Mouse (Mus musculus) layer of hippocampus, postnatal 10 days (tissue): Measurements from ENCODE around the gene Cad. TPM values are rescaled to one million over a fixed set of nuclear protein-coding genes. Genes with fewer than 3 reads are reported as not detected.
"Not testable (repeated sequence)": the region's sequence is repeated elsewhere in the genome, so short reads cannot be mapped to it uniquely, and the experiment has no call there.

Source experiments
- DNase-seq, 2 experiments: peaks; one replicate each; pipeline ENCODE4 v3.0.0; 2021; ENCODE audit warnings: low spot score in 2 of 2
- long read RNA-seq: library from polyadenylated mRNA; stranded (forward); transcript quantifications from one replicate; pipeline ENCODE4 v2.0.0, GENCODE M21; 2023
- total RNA-seq, 2 experiments: library from RNA; stranded (reverse); gene quantifications; 2 replicates each; pipeline ENCODE4 v1.2.3; 2021

Gene Cad
- total RNA-seq, result 10 to 100 TPM; 21.2 to 23.2 TPM
- long read RNA-seq, partial matches to known transcripts, result 3 of 6 reads
- long read RNA-seq, other reads (novel, unspliced or antisense), result 3 of 6 reads

GRCm38 (mm10) chr5:31054261-31055215, at the start of gene Cad:
Cad (plus strand) TSS chr5:31054780.
- peak; percentile 92 to 94 for DNase-seq

GRCm38 (mm10) chr5:31012737-31013136, 41.8 kb upstream of the Cad start:
- DNase-seq, result no peak

GRCm38 (mm10) chr5:31015913-31016312, 38.7 kb upstream of the Cad start:
- DNase-seq, result no peak

GRCm38 (mm10) chr5:31021790-31022189, 32.8 kb upstream of the Cad start:
- DNase-seq, result not testable (repeated sequence)

GRCm38 (mm10) chr5:31022690-31023089, 31.9 kb upstream of the Cad start:
- no peak for DNase-seq

GRCm38 (mm10) chr5:31023254-31023653, 31.3 kb upstream of the Cad start:
- DNase-seq, result no peak

GRCm38 (mm10) chr5:31024641-31025040, 29.9 kb upstream of the Cad start:
- no peak for DNase-seq

- no peak for DNase-seq
Measured at GRCm38 (mm10) chr5:31030926-31031325, 23.7 kb upstream of the Cad start.

GRCm38 (mm10) chr5:31031508-31031907, 23.1 kb upstream of the Cad start:
- DNase-seq, result no peak

- no peak for DNase-seq
Measured at GRCm38 (mm10) chr5:31034669-31035068, 19.9 kb upstream of the Cad start.

- not testable (repeated sequence) for DNase-seq
Measured at GRCm38 (mm10) chr5:31036556-31036955, 18.0 kb upstream of the Cad start.

GRCm38 (mm10) chr5:31038171-31038845, 16.3 kb upstream of the Cad start:
- no peak for DNase-seq

- no peak for DNase-seq
Measured at GRCm38 (mm10) chr5:31046416-31046815, 8.2 kb upstream of the Cad start.

- DNase-seq, result no peak
Measured at GRCm38 (mm10) chr5:31047074-31047473, 7.5 kb upstream of the Cad start.

- DNase-seq, result peak; percentile 98 to 99
Measured at GRCm38 (mm10) chr5:31047848-31048762, 6.5 kb upstream of the Cad start, which contains the start of gene Atraid. Atraid (plus strand) TSS chr5:31048312.

- peak; percentile 43 to 45 for DNase-seq
Measured at GRCm38 (mm10) chr5:31048763-31049641, 5.6 kb upstream of the Cad start, which contains the start of gene Slc5a6. Slc5a6 (minus strand) TSS chr5:31048924.

- no peak for DNase-seq
Measured at GRCm38 (mm10) chr5:31050427-31050826, 4.2 kb upstream of the Cad start.

GRCm38 (mm10) chr5:31053728-31054127, 852 bp upstream of the Cad start:
- DNase-seq, result not testable (repeated sequence)

- DNase-seq, result no peak
Measured at GRCm38 (mm10) chr5:31055216-31056140, 898 bp downstream of the Cad start.
